Mouse (Mus musculus) kidney, adult 2 months (tissue): ENCODE results near the gene Dlg3.

Source experiments
- CTCF ChIP-seq: fragments of 200-500 bp; conservative IDR thresholded peaks from 2 replicates; pipeline ENCODE4 v1.5.1; 2011; ENCODE audit warnings: low read depth, mild to moderate bottlenecking, control low read depth, low read length, moderate library complexity, mixed read lengths; ENCODE audit not compliant: insufficient read depth, insufficient read length
- POLR2A ChIP-seq: fragments of 200-500 bp; IDR thresholded peaks from one replicate; pipeline ENCODE4 v1.6.1; 2011; ENCODE audit warnings: low read depth, low read length, control low read depth

GRCm38 (mm10) chrX:100796741-100797090, 29.2 kb downstream of the Dlg3 start:
- TF ChIP-seq POLR2A (no peak), CTCF (no peak)
